Mouse (Mus musculus) erythroblast, embryonic 14.5 days (primary cell): Measurements from ENCODE around the gene Pdzd11.

ENCODE experiments used
- GATA1 ChIP-seq: IDR thresholded peaks from 2 replicates; pipeline ENCODE4 v1.6.1; 2012; ENCODE audit warnings: low read length, inconsistent platforms, mixed read lengths
- TAL1 ChIP-seq: IDR thresholded peaks from 3 replicates; pipeline ENCODE4 v1.6.1; 2012; ENCODE audit warnings: low read length, inconsistent platforms, mixed read lengths

DNA sequence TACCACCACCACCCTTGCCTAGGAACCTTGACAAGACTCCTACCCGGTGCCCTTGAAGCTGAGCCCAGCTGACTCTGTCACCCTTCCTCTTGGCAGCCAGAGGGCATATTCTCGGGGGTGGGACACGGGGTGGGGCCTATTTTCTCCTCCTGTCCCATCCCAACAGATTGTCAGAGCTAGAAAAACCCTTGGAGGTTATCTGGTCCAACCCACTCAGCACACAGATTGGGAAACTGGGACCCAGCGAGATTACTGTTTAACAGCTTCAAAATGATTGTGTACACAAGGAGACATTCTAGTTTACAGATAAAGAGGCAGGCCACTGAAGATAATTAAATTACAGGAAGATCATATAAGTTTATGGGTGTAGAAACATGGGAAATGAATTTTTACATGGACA, 31.6 kb downstream of the Pdzd11 start, which contains the start of gene P2ry4:
- TF ChIP-seq GATA1 (no peak), TAL1 (no peak)
